Mouse (Mus musculus) G1E-ER4 (cell line): ENCODE results near the gene Art4. TPM values are rescaled to one million over a fixed set of nuclear protein-coding genes. Genes with fewer than 3 reads are reported as not detected.

Experiments
- GATA1 ChIP-seq: IDR thresholded peaks from one replicate; pipeline ENCODE4 v1.8.0; 2012; ENCODE audit warnings: low read length, inconsistent platforms
- polyA plus RNA-seq: library from polyadenylated mRNA; stranded (reverse); fragments of >175 nt; gene quantifications from 2 replicates; pipeline ENCODE4 v1.2.3, GENCODE M21; 2012

Art4 gene
- polyA plus RNA-seq, 1 experiment, result 1.4 TPM

GRCm38 (mm10) chr6:136847267-136847666 is 10.3 kb downstream of the Art4 start:
- no peak for TF ChIP-seq GATA1

- no peak for TF ChIP-seq GATA1
These were observed 11.6 kb downstream of the Art4 start for GRCm38 (mm10) chr6:136845706-136846480.

- no peak for TF ChIP-seq GATA1
These were observed 12.6 kb downstream of the Art4 start for GRCm38 (mm10) chr6:136844903-136845302.

- no peak for TF ChIP-seq GATA1
These were observed 20.2 kb downstream of the Art4 start for GRCm38 (mm10) chr6:136837323-136837722.

- no peak for TF ChIP-seq GATA1
These were observed 22.2 kb downstream of the Art4 start, which contains the start of gene Smco3 for GRCm38 (mm10) chr6:136835352-136835751. Smco3 (minus strand) TSS chr6:136835452.

GRCm38 (mm10) chr6:136831712-136832111 is 25.8 kb downstream of the Art4 start:
- no peak for TF ChIP-seq GATA1

- TF ChIP-seq GATA1, result no peak
These were observed 28.9 kb downstream of the Art4 start for GRCm38 (mm10) chr6:136828681-136829080.

GRCm38 (mm10) chr6:136827881-136828561 is 29.5 kb downstream of the Art4 start, which contains the start of gene Wbp11:
Wbp11 (minus strand) TSS chr6:136828233.
- TF ChIP-seq GATA1, result no peak

- no peak for TF ChIP-seq GATA1
These were observed 30.0 kb downstream of the Art4 start, which contains the start of gene BC049715 for GRCm38 (mm10) chr6:136827516-136827880. BC049715 (plus strand) TSS chr6:136827626.

GRCm38 (mm10) chr6:136827116-136827515 is 30.4 kb downstream of the Art4 start:
- no peak for TF ChIP-seq GATA1

- no peak for TF ChIP-seq GATA1
These were observed 32.5 kb downstream of the Art4 start for GRCm38 (mm10) chr6:136824987-136825386.

- no peak for TF ChIP-seq GATA1
These were observed 36.4 kb downstream of the Art4 start for GRCm38 (mm10) chr6:136821086-136821485.

- no peak for TF ChIP-seq GATA1
These were observed 37.2 kb downstream of the Art4 start for GRCm38 (mm10) chr6:136820381-136820780.

- TF ChIP-seq GATA1, result no peak
These were observed 40.0 kb downstream of the Art4 start for GRCm38 (mm10) chr6:136817549-136817948.

- no peak for TF ChIP-seq GATA1
These were observed 40.7 kb downstream of the Art4 start for GRCm38 (mm10) chr6:136816826-136817225.

GRCm38 (mm10) chr6:136815381-136815780 is 42.2 kb downstream of the Art4 start:
- TF ChIP-seq GATA1, result no peak

- TF ChIP-seq GATA1, result no peak
These were observed 44.4 kb downstream of the Art4 start for GRCm38 (mm10) chr6:136813117-136813516.

GRCm38 (mm10) chr6:136811196-136811595 is 46.3 kb downstream of the Art4 start:
- no peak for TF ChIP-seq GATA1
